Mouse (Mus musculus): ENCODE results near the gene Rab35. TPM values are rescaled to one million over a fixed set of nuclear protein-coding genes. Genes with fewer than 3 reads are reported as not detected.

Rab35 gene
- polyA plus RNA-seq, 2 experiments = 19.8 to 62.6 TPM

GRCm38 (mm10) chr5:115695191-115695770, 63.6 kb downstream of the Rab35 start:
- H3K9me3 ChIP-seq (ENCODE audit: control insufficient read depth, low read length) = no peaks in the 10 kb centered on the region
- H3K4me2 ChIP-seq (replicated peaks; ENCODE audit: low read depth, low read length, severe bottlenecking) = no peak overlapping the region
- no peaks in the 10 kb centered on the region for H3K36me3 ChIP-seq (ENCODE audit: control insufficient read depth, insufficient read depth, low read length)
- ATAC-seq (ENCODE audit: low FRiP score, low read depth) = no peak
- H3K27me3 ChIP-seq (ENCODE audit: control insufficient read depth, insufficient read depth, low read length) = no peaks in the 10 kb centered on the region
- H3K27ac ChIP-seq (replicated peaks; ENCODE audit: low read depth, low read length) = no peak overlapping the region
- no peak for DNase-seq (ENCODE audit: low spot score)
- no peak overlapping the region for H3K9ac ChIP-seq (ENCODE audit: low read depth, low read length, severe bottlenecking)
- H3K4me1 ChIP-seq (ENCODE audit: control insufficient read depth, insufficient read depth, low read length) = no peaks in the 10 kb centered on the region
- no peak for TF ChIP-seq POLR2A (IDR thresholded peaks at IDR 0.05; ENCODE audit: borderline replicate concordance, extremely low read depth, insufficient read depth, insufficient read length)
- 68% methylated on average over 6 of the region's 6 CpGs for WGBS
- no peak overlapping the region for H3K4me3 ChIP-seq (replicated peaks; ENCODE audit: low read length)

- TF ChIP-seq POLR2A (IDR thresholded peaks at IDR 0.05; ENCODE audit: borderline replicate concordance, extremely low read depth, insufficient read depth, insufficient read length) = no peak
- Histone ChIP-seq H3K27me3 (ENCODE audit: control insufficient read depth, insufficient read depth, low read length) (no peaks in the 10 kb centered on the region), H3K4me1 (ENCODE audit: control insufficient read depth, insufficient read depth, low read length) (no peaks in the 10 kb centered on the region), H3K4me2 (replicated peaks; ENCODE audit: low read depth, low read length, severe bottlenecking) (no peak overlapping the region), H3K36me3 (ENCODE audit: control insufficient read depth, insufficient read depth, low read length) (no peaks in the 10 kb centered on the region), H3K9ac (ENCODE audit: low read depth, low read length, severe bottlenecking) (no peak overlapping the region), H3K4me3 (replicated peaks; ENCODE audit: low read length) (no peak overlapping the region), H3K9me3 (ENCODE audit: control insufficient read depth, low read length) (no peaks in the 10 kb centered on the region), H3K27ac (replicated peaks; ENCODE audit: low read depth, low read length) (no peak overlapping the region)
- 87% methylated on average over 5 of the region's 5 CpGs for WGBS
- no peak for DNase-seq (ENCODE audit: low spot score)
- ATAC-seq (ENCODE audit: low FRiP score, low read depth) = no peak
Measured at GRCm38 (mm10) chr5:115696811-115697210, 65.1 kb downstream of the Rab35 start.

Small RNA genes lying within 50 kb of the gene (microRNA-seq; reads per million reads assigned to microRNA genes)
- gene Mir7030 = not detected

Other genes starting within 250 kb of the Rab35 start
- gene Msi1, start 202.3 kb upstream of the Rab35 start, polyA plus RNA-seq (2012; rRNA removed) = 40.6 and 51.6 TPM in 2 replicates
- gene Msi1, start 202.3 kb upstream of the Rab35 start, polyA plus RNA-seq (2014; fragmentation: Nextera tagmentation; extraction: Ambion mirVana) = 15.5 and 18.0 TPM in 2 replicates
- gene Pla2g1b, start 165.6 kb upstream of the Rab35 start, polyA plus RNA-seq (2012; rRNA removed) = not detected in 2 replicates
- gene Pla2g1b, start 165.6 kb upstream of the Rab35 start, polyA plus RNA-seq (2014; fragmentation: Nextera tagmentation; extraction: Ambion mirVana) = not detected in 2 replicates
- 69.2 and 82.4 TPM in 2 replicates for gene Sirt4, start 147.2 kb upstream of the Rab35 start, polyA plus RNA-seq (2012; rRNA removed)
- gene Sirt4, start 147.2 kb upstream of the Rab35 start, polyA plus RNA-seq (2014; fragmentation: Nextera tagmentation; extraction: Ambion mirVana) = 20.4 and 24.1 TPM in 2 replicates
- 119 and 145 TPM in 2 replicates for gene Pxn, start 125.2 kb upstream of the Rab35 start, polyA plus RNA-seq (2012; rRNA removed)
- gene Pxn, start 125.2 kb upstream of the Rab35 start, polyA plus RNA-seq (2014; fragmentation: Nextera tagmentation; extraction: Ambion mirVana) = 25.0 and 26.3 TPM in 2 replicates
- gene Rplp0, start 72.4 kb upstream of the Rab35 start, polyA plus RNA-seq (2012; rRNA removed) = 3,411 and 4,152 TPM in 2 replicates
- gene Rplp0, start 72.4 kb upstream of the Rab35 start, polyA plus RNA-seq (2014; fragmentation: Nextera tagmentation; extraction: Ambion mirVana) = 2,030 and 2,068 TPM in 2 replicates
- 47.0 and 59.2 TPM in 2 replicates for gene Gcn1l1, start 66.7 kb upstream of the Rab35 start, polyA plus RNA-seq (2012; rRNA removed)
- gene Gcn1l1, start 66.7 kb upstream of the Rab35 start, polyA plus RNA-seq (2014; fragmentation: Nextera tagmentation; extraction: Ambion mirVana) = 42.8 and 49.7 TPM in 2 replicates
- 16.3 and 19.6 TPM in 2 replicates for gene Bicdl1, start 99.7 kb downstream of the Rab35 start, polyA plus RNA-seq (2012; rRNA removed)
- 10.2 and 11.7 TPM in 2 replicates for gene Bicdl1, start 99.7 kb downstream of the Rab35 start, polyA plus RNA-seq (2014; fragmentation: Nextera tagmentation; extraction: Ambion mirVana)
- 11.7 and 13.1 TPM in 2 replicates for gene Cit, start 213.4 kb downstream of the Rab35 start, polyA plus RNA-seq (2012; rRNA removed)
- gene Cit, start 213.4 kb downstream of the Rab35 start, polyA plus RNA-seq (2014; fragmentation: Nextera tagmentation; extraction: Ambion mirVana) = 19.0 and 20.8 TPM in 2 replicates